Mouse (Mus musculus) embryo, embryonic 11 days (tissue): ENCODE results near the gene Ifrd1.
"Not testable (repeated sequence)": the region's sequence is repeated elsewhere in the genome, so short reads cannot be mapped to it uniquely, and the experiment has no call there.

Source experiments
- DNase-seq: peaks from one replicate; pipeline ENCODE4 v3.0.0-alpha.2; 2015

The Ifrd1 gene

DNA sequence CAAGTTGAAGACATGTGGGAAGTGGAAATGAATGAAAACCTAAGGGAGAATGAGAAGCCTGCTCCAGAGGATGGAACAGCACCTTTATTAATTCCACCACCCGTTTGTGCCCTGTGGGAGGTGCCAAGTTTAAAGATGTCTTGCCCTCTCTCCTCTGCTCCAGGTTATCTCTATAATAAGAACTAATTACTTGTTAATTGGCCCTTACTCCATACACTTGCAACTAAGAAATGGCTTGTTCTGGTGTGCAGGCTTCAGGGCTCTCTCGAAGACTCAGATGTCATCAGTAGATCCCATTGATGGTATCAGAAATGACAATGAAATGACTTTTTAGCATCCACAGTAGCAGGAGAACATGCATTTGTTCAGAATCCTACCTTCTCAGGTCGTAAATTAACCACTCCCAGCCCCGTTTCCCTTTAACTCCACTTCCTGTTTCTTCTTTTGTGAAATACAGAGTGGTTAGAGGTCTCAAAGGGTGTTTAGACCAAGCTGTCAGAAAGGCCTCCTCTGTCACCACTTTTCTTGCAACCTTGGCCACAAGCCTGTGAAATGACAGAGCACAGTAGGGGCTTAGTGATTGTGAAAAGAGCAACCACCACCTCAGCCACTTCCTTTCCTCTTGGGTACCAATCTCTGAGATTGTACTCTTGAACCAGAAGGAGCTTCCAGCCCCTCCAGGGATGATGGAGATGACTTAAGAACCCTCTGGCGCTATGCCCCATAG, at the start of gene Ifrd1:
Gene Ifrd1, minus strand, starts transcription at position 51 of the 727 bp plus-strand sequence.
- no peak for DNase-seq

DNA sequence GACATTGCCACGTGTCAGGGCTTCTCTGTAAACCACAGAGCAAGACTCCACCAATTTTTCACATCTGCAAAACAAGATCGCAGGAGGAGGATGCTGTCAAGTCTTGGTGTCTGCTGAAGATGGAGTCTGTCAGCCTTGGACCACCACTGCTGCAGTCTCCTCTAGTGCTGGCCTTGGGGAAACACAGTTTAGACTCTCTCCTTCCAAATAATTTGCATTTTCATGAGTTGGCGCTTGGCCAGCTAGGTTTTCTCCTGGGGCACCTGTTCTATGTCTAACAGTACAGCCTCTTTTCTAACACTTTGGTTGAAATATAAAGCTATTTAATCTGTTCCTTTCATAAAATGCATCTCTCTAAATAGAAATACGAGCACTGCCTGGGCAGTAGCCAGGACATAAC, 38.2 kb upstream of the Ifrd1 start:
- DNase-seq = no peak

DNA sequence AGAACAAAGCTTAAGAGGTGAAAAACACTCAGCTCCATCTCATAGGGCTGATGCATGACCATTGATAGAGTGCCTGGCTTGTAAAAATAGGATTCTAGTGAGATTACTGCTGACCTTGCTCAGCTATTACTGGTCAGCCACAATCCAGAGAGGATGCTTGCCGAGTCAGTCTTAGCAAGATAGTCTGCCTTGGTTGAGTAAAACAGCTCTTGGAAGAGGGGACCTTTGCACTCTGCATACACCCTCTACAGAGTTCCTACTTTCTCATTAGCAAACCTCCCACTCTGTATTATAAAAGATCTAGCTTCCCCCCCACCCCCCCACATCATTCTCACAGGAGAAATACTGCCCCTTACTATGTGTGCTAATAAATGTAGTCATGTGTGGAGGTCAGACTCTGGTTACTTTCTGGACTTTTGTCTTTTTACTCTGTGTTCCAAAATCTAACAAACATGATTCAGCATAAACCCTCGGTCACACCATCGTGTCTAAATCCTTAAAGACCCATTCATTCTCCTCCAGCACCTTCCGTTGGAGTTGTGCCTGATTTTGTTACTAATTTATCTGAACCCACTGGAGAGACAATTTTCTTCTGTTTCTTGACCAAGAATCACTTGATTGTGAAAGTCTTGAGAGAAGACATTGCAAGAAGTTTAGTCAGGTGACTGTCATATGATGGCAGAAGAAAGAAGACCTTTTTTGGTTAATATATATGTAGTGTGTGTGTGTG, 32.5 kb upstream of the Ifrd1 start:
- no peak for DNase-seq

DNA sequence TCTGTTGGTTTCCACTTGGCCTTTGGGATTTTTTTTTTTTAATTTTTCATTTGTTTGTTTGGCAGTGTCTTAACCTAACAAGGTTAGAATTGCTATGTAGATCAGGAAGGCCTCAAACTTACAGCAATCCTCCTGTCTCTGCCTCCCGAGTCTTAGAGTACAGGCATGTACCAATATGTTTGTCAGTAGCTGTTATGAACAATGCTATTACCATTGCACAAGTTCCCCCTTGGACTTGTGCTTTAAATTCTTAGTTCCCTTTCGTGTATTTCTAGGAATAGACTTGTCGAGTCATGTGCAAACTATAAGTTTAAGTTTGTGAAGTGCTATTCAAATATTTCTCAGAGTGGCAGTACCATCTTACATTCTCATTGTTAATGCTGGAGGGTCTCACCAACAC, 29.3 kb upstream of the Ifrd1 start:
- DNase-seq = no peak

DNA sequence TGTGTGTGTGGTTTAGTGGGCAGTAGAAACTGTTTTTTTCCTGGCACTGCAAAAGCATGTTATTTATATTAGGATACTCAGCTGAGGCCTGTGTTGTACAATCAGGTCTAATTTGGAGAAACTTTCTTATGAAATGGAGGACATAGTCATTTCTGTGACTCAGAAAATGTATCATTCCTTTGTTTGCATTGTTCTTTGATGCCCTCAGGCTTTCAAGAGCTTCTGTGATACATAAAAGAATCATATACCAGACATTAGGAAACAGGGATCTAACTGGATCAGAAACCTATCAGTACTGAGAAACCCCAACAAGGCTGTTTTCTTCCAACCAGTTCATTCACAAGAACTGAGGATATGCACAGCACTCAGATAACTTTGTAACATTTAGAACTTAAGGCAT, 26.6 kb upstream of the Ifrd1 start:
- DNase-seq = no peak

DNA sequence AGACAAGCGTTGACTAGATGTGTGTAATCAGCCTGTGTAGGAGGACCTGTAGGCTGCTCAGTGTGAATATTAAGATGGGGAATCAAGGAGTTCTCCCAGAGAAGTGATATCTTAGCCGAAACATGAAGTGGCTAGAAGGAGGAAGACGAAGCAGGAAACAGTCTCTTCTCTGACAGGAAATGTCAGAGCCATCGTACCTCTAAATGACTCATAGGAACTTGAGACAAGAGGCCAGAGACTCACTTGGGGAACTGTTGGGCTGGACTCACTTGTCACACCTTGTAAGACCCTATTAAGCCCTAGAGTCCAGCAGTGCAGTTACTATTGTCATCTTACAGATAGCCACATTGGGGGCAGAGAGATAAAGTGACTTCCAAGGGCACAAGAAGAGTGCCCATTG, 25.0 kb upstream of the Ifrd1 start:
- no peak for DNase-seq

DNA sequence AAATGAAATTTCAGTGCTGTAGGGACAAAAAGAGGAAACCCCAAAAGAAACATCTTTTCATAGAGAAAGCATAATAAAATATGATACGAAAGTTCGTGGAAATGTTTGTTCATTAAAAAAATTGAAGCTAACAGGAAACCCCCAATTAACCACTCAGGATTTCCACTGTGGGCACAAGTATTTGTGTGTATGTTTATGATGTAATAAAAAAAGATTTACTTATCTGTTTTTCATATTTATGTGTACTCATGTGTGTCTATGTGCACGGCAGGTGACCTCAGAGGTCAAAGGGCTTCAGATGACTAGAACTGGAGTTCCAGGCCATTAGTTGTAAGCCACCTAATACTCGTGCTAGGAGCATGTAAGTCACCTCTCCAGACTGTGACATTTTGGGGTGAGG, 24.4 kb upstream of the Ifrd1 start:
- no peak for DNase-seq

DNA sequence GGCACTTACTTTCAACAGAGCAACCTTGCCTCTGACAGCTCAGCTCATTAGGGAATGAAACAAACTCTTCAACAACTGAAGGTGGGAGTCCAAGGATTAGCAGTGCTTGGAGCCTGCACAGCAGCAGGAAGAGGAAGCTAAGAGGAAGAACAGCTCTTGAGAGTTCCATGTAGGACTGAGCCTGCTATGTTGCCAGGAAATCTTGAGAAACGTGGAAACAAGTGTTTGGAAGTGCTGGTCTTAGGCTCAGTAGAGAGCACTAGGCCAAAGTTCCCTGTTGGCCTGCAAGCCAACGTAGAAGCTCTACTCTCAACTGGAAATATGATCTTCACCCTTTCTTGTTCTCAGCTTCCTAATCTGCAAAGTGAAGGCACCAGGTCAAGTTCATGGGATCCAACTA, 20.0 kb upstream of the Ifrd1 start:
- DNase-seq = no peak

DNA sequence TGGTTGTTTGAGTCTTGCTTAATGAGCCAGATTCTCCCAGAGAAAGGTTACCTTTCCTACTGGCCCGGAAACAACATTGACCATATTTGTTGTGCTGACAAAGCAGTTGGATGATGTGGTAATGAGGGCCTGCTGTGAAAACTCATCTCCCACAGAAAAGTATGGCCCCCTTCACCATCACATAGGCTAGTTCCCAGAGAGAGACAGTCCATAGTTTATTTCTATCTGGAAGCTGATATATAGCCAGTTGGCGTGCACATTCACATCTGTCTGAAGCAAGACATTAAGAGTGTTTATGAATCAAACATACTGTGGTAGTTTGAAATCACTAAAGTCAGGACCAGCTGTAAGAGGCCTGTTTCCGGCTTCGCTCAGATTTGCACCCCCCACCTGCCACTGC, 15.4 kb upstream of the Ifrd1 start:
- DNase-seq = no peak

DNA sequence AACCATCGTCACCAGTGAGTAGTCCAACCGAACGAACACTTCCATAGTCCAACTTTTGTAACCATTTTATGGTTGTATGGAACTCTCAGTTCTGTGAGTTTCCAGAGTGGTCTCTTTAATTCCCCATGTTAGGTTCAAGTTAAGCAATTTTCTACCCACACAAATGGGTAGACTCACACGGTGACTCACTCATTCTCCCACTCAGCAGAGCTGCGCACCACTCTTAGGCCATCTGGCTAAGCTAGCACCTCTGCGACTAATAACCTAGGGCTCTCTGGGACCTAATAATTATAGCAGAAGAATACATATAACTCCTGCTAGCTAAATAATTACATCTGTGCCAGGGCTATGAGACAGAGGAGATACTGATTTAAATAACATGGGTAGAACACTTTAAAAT, 14.7 kb upstream of the Ifrd1 start:
- DNase-seq = no peak

DNA sequence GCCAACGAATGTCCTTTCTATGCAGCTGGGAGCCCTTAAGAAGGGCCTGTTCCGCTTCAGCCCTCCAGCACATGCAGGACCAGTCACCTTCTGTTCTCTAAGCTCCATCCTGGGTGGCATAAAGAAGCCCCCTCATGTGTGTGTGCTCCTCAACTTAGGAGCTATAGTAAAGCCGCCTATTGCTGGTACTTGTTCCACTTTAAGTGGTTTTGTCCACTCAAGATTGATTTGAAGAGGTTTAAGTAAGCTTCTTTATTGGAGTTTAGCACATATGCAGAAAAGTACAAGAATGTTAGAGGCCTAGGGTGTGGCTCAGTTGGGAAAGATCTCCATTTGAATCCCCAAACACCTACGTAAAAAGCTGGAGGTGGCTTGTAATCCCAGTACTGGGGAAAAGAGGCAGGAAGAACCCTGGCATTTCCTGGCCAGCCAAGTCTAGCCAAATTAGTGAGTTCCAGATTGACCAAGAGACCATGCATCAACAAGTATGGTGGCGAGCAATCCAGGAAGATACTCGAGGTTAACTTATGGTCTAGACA, 10.2 kb upstream of the Ifrd1 start:
- DNase-seq = no peak

DNA sequence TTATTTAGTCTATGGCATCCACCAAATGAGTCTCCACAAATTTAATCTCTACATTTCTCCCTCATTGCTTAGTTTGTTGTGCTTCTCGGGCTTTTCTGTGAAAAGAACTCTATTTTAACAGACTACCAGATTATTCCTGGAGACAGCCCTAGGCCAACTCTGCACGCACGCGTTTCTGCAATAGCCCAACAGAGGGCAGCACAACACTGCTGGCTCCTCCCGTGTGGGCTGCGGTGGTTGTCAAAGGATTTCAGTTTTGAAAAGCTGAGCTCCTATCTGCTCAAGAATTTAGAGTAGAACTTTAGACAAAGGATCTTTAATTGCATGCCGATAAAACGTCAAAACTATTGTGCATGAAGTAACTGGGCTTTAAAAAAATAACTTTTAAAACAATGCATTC, 8.9 kb upstream of the Ifrd1 start:
- peak; percentile 84 for DNase-seq

DNA sequence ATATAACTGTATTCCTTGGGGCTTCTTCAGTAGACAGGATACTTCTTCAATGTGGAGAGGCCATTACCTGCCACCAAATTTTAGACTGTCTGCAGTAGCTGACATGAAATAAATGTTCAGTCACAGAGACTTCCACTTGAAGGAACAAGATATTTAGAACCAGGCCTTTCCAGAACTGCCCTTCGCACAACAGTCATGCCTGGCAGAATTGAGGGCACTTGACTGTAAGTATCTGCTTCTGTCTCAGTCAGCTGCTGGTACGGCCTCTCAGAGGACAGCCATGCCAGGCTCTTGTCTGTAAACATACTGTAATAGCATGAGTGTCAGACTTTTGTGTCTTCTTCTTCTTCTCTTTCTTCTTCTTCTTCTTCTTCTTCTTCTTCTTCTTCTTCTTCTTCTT, 8.2 kb upstream of the Ifrd1 start:
- DNase-seq = no peak

DNA sequence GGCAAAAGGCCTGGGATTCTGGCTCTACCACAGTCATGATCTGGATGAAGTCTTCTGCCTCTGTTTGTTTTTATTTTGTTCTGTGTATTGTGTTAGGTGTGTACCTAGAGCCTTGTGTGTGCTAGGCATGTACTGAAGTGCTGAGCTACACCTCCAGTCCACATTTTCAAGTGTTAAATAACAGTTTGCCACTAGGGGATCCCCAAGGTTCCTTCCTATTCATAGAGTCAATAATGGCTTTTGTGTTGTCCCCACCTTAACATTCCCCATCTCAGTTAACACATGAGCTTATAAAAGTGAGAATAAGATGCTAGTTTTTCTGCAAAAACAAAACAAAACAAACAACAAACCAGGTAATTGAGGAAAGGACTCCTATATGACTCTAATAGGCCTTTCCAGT, 7.7 kb upstream of the Ifrd1 start:
- DNase-seq = no peak

DNA sequence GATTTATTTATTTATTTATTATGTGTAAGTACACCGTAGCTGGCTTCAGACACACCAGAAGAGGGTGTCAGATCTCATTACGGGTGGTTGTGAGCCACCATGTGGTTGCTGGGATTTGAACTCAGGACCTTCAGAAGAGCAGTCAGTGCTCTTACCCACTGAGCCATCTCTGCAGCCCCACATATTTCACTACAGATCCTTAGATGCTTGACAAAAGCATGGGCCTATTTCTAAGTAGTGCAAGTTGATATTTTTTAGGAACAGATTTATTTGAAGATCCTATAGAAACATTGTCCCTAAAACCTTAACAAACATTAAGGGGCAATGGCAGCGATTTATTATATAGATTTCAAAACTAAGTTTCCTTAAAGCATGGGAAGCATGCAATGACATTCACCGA, 7.0 kb upstream of the Ifrd1 start:
- not testable (repeated sequence) for DNase-seq

DNA sequence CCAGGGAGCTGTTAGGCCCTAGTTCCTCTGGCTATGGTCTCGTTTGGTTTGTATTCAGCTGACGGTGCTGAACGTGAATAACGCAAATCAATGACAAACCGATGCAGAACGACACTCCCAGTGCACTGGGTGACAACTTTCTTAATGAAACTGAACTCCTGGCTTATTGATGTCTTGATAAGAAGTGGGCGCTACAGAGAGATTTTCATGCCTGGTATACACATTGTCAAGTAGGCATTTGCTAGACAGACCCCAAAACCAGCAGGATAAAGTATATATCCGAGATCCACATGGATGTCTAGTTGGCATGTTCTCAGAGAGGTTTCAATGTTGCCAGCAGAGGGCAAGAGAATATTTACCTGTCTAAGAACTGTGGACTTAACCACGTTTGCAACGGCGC, 6.4 kb upstream of the Ifrd1 start:
- no peak for DNase-seq

DNA sequence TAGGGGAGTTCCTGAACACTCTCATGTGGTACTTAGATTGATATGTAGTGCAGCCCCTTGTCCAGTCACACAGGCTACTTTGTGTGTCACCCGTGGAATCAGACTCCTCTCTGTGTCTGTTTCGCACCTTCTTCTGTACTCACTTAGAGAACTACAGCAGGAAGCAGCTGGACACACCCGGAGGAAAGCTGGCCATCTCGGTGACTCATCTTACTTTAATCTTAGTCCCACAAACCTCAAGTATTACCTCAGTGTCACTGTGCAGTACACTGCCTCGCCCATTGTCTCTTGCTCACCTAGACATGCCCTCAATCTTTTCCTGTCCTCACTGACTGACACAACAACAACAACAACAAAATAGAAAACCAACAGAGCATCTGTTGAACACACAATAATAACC, 4.9 kb upstream of the Ifrd1 start:
- DNase-seq = no peak

DNA sequence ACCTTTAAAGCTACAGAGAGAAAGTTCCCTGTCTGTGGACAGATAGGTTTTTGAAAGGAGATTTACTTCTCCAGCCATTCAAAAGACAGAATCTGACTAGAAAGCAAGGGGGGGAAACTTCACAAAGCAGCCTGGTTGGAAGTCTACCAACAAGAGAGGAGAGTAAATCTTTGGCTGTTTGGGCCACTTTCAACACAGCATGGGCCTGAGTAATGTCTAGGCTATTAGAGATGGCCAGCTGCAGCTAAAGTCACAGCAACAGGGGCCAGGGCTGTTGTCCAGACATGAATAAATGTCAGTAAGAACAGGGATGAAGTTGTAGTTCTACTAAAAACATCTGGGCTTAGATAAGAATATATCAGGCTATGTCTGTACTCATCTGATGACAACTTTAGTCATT, 2.0 kb upstream of the Ifrd1 start:
- no peak for DNase-seq

DNA sequence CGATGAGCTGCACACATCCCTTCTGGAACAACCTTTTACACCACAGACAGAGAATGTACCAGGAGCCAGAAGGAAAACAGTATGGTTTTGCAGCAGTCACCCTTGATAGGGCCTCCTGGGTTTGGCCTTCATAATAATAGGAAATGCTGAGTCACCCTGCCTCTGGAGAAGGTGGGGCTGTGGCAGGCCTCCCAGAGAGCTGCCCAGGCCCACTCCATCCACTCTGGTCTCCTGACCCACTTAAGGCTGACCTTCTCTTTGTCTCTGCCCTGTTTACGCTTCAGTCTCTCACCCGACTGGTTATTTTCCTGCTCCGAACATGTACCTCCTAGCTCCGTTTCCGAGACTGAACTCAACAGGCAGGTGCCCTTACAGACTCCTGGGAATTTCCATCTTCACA, 328 bp downstream of the Ifrd1 start:
- no peak for DNase-seq

DNA sequence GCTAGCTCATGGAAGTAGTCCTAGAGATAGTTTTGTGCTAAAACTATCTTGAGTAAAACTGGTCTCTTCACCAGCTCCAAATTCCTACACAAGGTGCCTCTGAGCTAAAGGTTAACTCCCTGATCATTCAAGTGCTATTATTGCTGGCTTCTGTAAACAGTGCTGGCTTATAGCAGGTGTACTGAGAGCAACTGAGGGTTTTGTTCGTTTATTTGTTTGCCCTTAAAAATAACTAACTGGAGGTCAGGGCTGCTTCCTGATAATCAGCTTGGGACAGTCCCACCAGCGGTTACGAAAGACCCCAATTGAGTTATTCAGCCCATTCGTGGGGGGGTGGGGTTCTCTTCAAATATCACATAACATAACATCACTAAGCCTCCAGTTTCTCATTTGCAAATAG, 920 bp downstream of the Ifrd1 start:
- DNase-seq = no peak

DNA sequence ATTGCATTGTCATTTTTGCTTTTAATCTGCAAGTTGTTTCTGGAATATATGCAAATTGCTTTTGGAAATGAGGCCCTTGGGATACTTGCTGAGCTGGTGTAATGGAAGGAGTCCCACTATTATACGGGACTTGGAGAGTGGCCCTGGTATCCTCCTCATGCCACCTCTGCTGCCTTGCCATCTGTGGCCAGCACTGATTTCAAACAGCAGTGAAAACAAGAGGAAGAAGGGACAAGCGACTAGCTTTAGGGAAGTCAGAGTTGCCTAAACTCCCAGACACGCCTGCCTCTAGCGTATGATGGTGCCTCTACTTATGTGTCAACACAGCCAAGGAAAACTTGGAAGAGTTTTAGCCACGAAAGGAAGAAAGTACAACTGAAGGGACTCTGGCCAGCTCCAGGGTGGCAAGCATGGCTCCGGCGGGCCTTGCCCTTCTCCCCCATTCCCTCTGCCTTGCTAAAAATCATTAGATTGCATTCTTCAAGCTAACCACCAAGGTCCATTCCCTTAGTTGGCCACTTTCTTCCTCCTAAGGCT, 2.8 kb downstream of the Ifrd1 start:
- no peak for DNase-seq

DNA sequence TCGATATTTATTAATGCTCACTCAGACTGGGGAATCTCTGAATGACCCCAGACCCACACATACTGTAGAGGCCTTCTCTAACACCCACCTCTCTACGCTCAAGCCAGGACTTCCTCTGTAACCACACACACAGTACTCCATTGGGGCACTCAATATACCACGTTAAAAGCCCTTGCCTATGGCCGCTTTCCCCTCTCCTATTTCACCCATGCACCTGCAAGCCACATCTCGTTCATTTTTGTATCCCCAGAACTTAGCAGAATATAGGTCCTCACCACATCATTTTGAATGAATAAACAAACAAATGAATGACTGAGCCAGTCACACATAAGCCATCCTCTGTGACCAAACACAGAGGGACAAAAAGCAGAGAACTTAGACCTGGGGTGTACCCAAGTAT, 3.4 kb downstream of the Ifrd1 start:
- DNase-seq = no peak

DNA sequence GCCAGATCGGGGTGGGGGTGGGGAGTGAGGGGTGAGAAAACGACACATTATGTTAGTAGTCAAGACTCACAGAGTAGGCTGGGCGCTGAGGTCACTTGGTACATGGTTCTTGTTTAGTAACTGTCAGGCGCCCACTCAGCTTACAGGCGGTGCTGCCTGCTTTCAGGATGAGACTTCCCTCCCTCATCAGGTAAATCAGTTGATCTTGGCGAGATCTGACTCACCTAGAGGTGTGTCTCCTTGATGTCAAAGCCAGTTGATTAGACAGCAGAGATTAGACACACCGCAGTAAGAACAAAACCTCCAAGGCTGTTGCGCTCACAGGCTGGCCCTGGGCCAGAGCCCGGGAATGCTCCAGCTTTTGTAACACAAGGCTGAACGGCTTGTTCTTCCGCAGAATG, 4.5 kb downstream of the Ifrd1 start:
- DNase-seq = peak; percentile 20

DNA sequence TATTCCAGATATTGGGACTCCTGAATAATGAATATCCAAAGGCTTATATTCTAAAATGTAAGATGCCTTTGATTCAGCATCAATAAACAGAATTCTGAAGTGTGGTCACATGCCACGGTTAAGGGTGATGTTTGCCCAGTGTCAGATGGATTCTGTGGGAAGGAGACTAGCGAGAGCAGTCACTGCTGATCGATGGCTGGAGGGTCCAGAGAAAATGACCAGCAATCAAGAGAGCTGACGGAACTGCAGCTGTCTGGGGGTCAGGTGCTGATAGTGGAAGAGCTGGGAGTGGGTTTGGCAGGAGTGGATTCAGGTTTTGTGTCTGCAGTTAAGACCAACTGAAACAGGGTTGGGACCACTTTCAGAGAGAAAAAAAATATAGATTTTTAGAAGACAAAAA, 5.1 kb downstream of the Ifrd1 start:
- DNase-seq = no peak
